8 mouse cellular contexts compared by ENCODE assay signal in the genomic region with DNA sequence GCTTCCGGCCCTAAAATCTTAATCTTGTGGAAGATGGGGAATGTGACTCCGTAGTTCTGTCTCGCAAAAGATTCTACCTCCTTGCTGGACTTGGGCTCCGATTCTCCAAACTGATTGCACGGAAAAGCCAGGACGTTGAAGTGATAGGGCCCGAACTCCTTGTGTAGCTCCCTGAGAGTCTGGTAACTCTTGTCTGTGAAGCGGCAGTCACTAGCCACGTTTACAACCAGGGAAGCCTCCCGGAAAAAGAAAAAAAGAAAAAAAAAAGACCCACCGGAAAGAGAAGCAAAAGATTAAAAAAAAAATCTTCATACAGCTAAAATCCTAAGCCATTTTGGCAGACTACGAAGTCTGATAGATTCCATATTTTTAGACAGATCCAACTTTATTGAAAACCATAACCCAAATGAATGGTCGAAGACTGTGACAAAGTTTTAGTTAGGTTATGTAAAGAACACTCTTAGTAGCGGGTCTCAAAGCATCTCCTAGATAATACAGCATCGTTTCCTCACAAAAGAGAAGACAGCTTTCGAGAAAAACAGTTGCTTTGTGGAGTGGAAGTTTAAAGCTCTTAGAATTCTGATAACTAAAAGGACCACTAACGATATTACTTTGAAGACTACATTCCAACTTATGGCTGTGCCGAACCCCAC. TPM values are rescaled to one million over a fixed set of nuclear protein-coding genes. Genes with fewer than 3 reads are reported as not detected.
A peak's percentile ranks its signal among the peaks of the same experiment; 100 is the strongest.
DNase-seq lines count a peak whose midpoint lies in the region; ATAC-seq and TF ChIP-seq lines count a peak whose summit lies in the region.

No protein-coding gene starts in this region.

- ATAC-seq in lung, postnatal 0 days, result no peak
- no peak for ATAC-seq in forebrain, embryonic 11.5 days (replicated peaks; ENCODE audit: low FRiP score)
- ATAC-seq in limb, embryonic 12.5 days (ENCODE audit: insufficient number of reproducible peaks, insufficient read depth, low FRiP score, low TSS enrichment, low read depth), result no peak
- no peak for ATAC-seq in stomach, embryonic 14.5 days (ENCODE audit: insufficient number of reproducible peaks, insufficient read depth, low FRiP score, low read depth)

- TF ChIP-seq EP300 in lung, postnatal 0 days (IDR thresholded peaks at IDR 0.05), result no peak

- no peaks in the 10 kb centered on the region for H3K27me3 ChIP-seq in lung, postnatal 0 days (replicated peaks; ENCODE audit: insufficient read depth, low read length)
- no peaks in the 10 kb centered on the region for H3K27me3 ChIP-seq in forebrain, embryonic 11.5 days (ENCODE audit: control insufficient read depth, insufficient read depth, low read length)
- no peaks in the 10 kb centered on the region for H3K27me3 ChIP-seq in limb, embryonic 12.5 days
- no peaks in the 10 kb centered on the region for H3K27me3 ChIP-seq in stomach, embryonic 14.5 days (ENCODE audit: control insufficient read depth, insufficient read depth, low read length)

- no peaks in the 10 kb centered on the region for H3K9me3 ChIP-seq in lung, postnatal 0 days (ENCODE audit: low read length)
- H3K9me3 ChIP-seq in forebrain, embryonic 11.5 days (ENCODE audit: control insufficient read depth, low read length), result no peaks in the 10 kb centered on the region
- H3K9me3 ChIP-seq in limb, embryonic 12.5 days, result no peaks in the 10 kb centered on the region
- no peaks in the 10 kb centered on the region for H3K9me3 ChIP-seq in stomach, embryonic 14.5 days (ENCODE audit: control insufficient read depth, low read depth, low read length)

- H3K4me2 ChIP-seq in lung, postnatal 0 days (replicated peaks; ENCODE audit: low read depth, low read length), result peak overlapping the region; percentile 64
- H3K4me2 ChIP-seq in forebrain, embryonic 11.5 days (ENCODE audit: low read depth, low read length, severe bottlenecking), result peak overlapping the region; percentile 45
- H3K4me2 ChIP-seq in limb, embryonic 12.5 days, result peak overlapping the region; percentile 71
- peak overlapping the region; percentile 59 for H3K4me2 ChIP-seq in stomach, embryonic 14.5 days (replicated peaks; ENCODE audit: low read depth, low read length)

- no peaks in the 10 kb centered on the region for H3K36me3 ChIP-seq in lung, postnatal 0 days (ENCODE audit: insufficient read depth, low read length)
- no peaks in the 10 kb centered on the region for H3K36me3 ChIP-seq in forebrain, embryonic 11.5 days (ENCODE audit: control insufficient read depth, insufficient read depth, low read length)
- peaks cover 27% of the 10 kb centered on the region for H3K36me3 ChIP-seq in limb, embryonic 12.5 days
- peaks cover 6% of the 10 kb centered on the region; the same call in 1 of the 2 replicates for H3K36me3 ChIP-seq in stomach, embryonic 14.5 days (ENCODE audit: control insufficient read depth, insufficient read depth, low read length)

- peak overlapping the region; percentile 64 for H3K4me3 ChIP-seq in lung, postnatal 0 days (ENCODE audit: low read depth, low read length)
- peak overlapping the region; percentile 42 for H3K4me3 ChIP-seq in forebrain, embryonic 11.5 days (ENCODE audit: low read depth, low read length)
- H3K4me3 ChIP-seq in limb, embryonic 12.5 days (replicated peaks), result peak overlapping the region; percentile 57
- peak overlapping the region; percentile 49 for H3K4me3 ChIP-seq in stomach, embryonic 14.5 days (ENCODE audit: low read depth, low read length)

- 0 out of 2 replicates have a peak, but pooled peaks cover 6% of the 10 kb centered on the region for H3K4me1 ChIP-seq in lung, postnatal 0 days (ENCODE audit: insufficient read depth, low read depth, low read length)
- H3K4me1 ChIP-seq in forebrain, embryonic 11.5 days (replicated peaks; ENCODE audit: control insufficient read depth, insufficient read depth, low read length), result peaks cover 4% of the 10 kb centered on the region; the same call in 1 of the 2 replicates
- H3K4me1 ChIP-seq in limb, embryonic 12.5 days (replicated peaks), result peaks cover 7% of the 10 kb centered on the region
- 0 out of 2 replicates have a peak, but pooled peaks cover 9% of the 10 kb centered on the region for H3K4me1 ChIP-seq in stomach, embryonic 14.5 days (ENCODE audit: control insufficient read depth, insufficient read depth, low read length)

- 4% methylated on average over 18 of the region's 18 CpGs for WGBS in lung, postnatal 0 days
- 29% methylated on average over 18 of the region's 18 CpGs for WGBS in forebrain, embryonic 11.5 days
- 17% methylated on average over 18 of the region's 18 CpGs for WGBS in limb, embryonic 12.5 days
- WGBS in stomach, embryonic 14.5 days, result 9% methylated on average over 18 of the region's 18 CpGs

- DNase-seq in lung, postnatal 0 days (ENCODE audit: low spot score), result peak; percentile 46
- no peak for DNase-seq in lung, postnatal 25 days (ENCODE audit: low spot score)
- no peak for DNase-seq in forebrain, embryonic 11.5 days (ENCODE audit: low spot score)
- no peak for DNase-seq in cerebellum, adult 18-20 months
- no peak for DNase-seq in kidney, adult 11 months
- no peak for DNase-seq in urinary bladder, postnatal 4 days (ENCODE audit: low spot score in 2 of 2)

- peak overlapping the region; percentile 43 for H3K9ac ChIP-seq in lung, postnatal 0 days (replicated peaks; ENCODE audit: low read depth)
- peak overlapping the region; percentile 53 for H3K9ac ChIP-seq in forebrain, embryonic 11.5 days (ENCODE audit: low read length)
- peak overlapping the region; percentile 63 for H3K9ac ChIP-seq in limb, embryonic 12.5 days (replicated peaks)
- peak overlapping the region; percentile 26 for H3K9ac ChIP-seq in stomach, embryonic 14.5 days (replicated peaks; ENCODE audit: low read depth, low read length)

- peak overlapping the region; percentile 81 for H3K27ac ChIP-seq in lung, postnatal 0 days (ENCODE audit: low read length)
- H3K27ac ChIP-seq in forebrain, embryonic 11.5 days (ENCODE audit: low read depth, low read length), result no peak overlapping the region
- peak overlapping the region; percentile 81 for H3K27ac ChIP-seq in limb, embryonic 12.5 days
- peak overlapping the region; percentile 77 for H3K27ac ChIP-seq in stomach, embryonic 14.5 days (ENCODE audit: low read length)

- TF ChIP-seq CTCF in lung, postnatal 0 days (IDR thresholded peaks at IDR 0.05), result no peak

RNA-seq across cellular contexts. Expression of gene Gpx8, which starts 0.6 kb away (rescaled TPM):
- 132 and 135 TPM in 2 replicates for polyA plus RNA-seq in lung, postnatal 0 days (2015; fragmentation: Nextera tagmentation; extraction: Ambion mirVana)
- polyA plus RNA-seq in forebrain, embryonic 11.5 days (2014; fragmentation: Nextera tagmentation; extraction: Ambion mirVana), result 89.4 and 92.9 TPM in 2 replicates
- 141 and 152 TPM in 2 replicates for polyA plus RNA-seq in limb, embryonic 12.5 days (2016; fragmentation: Nextera tagmentation; extraction: Ambion mirVana)
- polyA plus RNA-seq in stomach, embryonic 14.5 days (2014; fragmentation: Nextera tagmentation; extraction: Ambion mirVana), result 164 and 166 TPM in 2 replicates

RNA-seq across cellular contexts. Expression of gene Cdc20b, which starts 10.7 kb away (rescaled TPM):
- 0.47 and 0.73 TPM in 2 replicates for polyA plus RNA-seq in lung, postnatal 0 days (2015; fragmentation: Nextera tagmentation; extraction: Ambion mirVana)
- polyA plus RNA-seq in forebrain, embryonic 11.5 days (2014; fragmentation: Nextera tagmentation; extraction: Ambion mirVana), result 0.57 and 0.73 TPM in 2 replicates
- not detected in 2 replicates for polyA plus RNA-seq in limb, embryonic 12.5 days (2016; fragmentation: Nextera tagmentation; extraction: Ambion mirVana)
- not detected in 2 replicates for polyA plus RNA-seq in stomach, embryonic 14.5 days (2014; fragmentation: Nextera tagmentation; extraction: Ambion mirVana)

RNA-seq across cellular contexts. Expression of gene Mcidas, which starts 51.9 kb away (rescaled TPM):
- 1.1 and 1.5 TPM in 2 replicates for polyA plus RNA-seq in lung, postnatal 0 days (2015; fragmentation: Nextera tagmentation; extraction: Ambion mirVana)
- polyA plus RNA-seq in forebrain, embryonic 11.5 days (2014; fragmentation: Nextera tagmentation; extraction: Ambion mirVana), result 3.4 TPM in 2 replicates
- not detected in 2 replicates for polyA plus RNA-seq in limb, embryonic 12.5 days (2016; fragmentation: Nextera tagmentation; extraction: Ambion mirVana)
- 0.17 TPM in 2 replicates for polyA plus RNA-seq in stomach, embryonic 14.5 days (2014; fragmentation: Nextera tagmentation; extraction: Ambion mirVana)

RNA-seq across cellular contexts. Expression of gene Gzma, which starts 55.2 kb away (rescaled TPM):
- polyA plus RNA-seq in lung, postnatal 0 days (2015; fragmentation: Nextera tagmentation; extraction: Ambion mirVana), result 5.1 and 8.0 TPM in 2 replicates
- not detected in 2 replicates for polyA plus RNA-seq in forebrain, embryonic 11.5 days (2014; fragmentation: Nextera tagmentation; extraction: Ambion mirVana)
- not detected in 2 replicates for polyA plus RNA-seq in limb, embryonic 12.5 days (2016; fragmentation: Nextera tagmentation; extraction: Ambion mirVana)
- polyA plus RNA-seq in stomach, embryonic 14.5 days (2014; fragmentation: Nextera tagmentation; extraction: Ambion mirVana), result not detected in 2 replicates

RNA-seq across cellular contexts. Expression of gene Ccno, which starts 58.0 kb away (rescaled TPM):
- 6.0 and 6.2 TPM in 2 replicates for polyA plus RNA-seq in lung, postnatal 0 days (2015; fragmentation: Nextera tagmentation; extraction: Ambion mirVana)
- polyA plus RNA-seq in forebrain, embryonic 11.5 days (2014; fragmentation: Nextera tagmentation; extraction: Ambion mirVana), result 5.3 and 7.3 TPM in 2 replicates
- polyA plus RNA-seq in limb, embryonic 12.5 days (2016; fragmentation: Nextera tagmentation; extraction: Ambion mirVana), result 0.21 and 0.37 TPM in 2 replicates
- 0.35 and 0.67 TPM in 2 replicates for polyA plus RNA-seq in stomach, embryonic 14.5 days (2014; fragmentation: Nextera tagmentation; extraction: Ambion mirVana)
